Mouse (Mus musculus): ENCODE results near the gene Blm.

GRCm38 (mm10) chr7:80426363-80426762 is 108.6 kb downstream of the Blm start:
- TF ChIP-seq CHD2 (IDR thresholded peaks at IDR 0.05; ENCODE audit: low read length) (no peak), USF2 (conservative IDR thresholded peaks at IDR 0.05; ENCODE audit: low read depth, low read length) (no peak), MXI1 (IDR thresholded peaks at IDR 0.05; ENCODE audit: low read depth, low read length) (no peak), CTCF (conservative IDR thresholded peaks at IDR 0.05 in 1 of 2, IDR thresholded peaks at IDR 0.05 in 1 of 2; ENCODE audit: low read depth in 2 of 2, low read length in 2 of 2) (no peak), GABPA (IDR thresholded peaks at IDR 0.05; ENCODE audit: insufficient replicate concordance, low read depth, low read length) (no peak), POLR2A (IDR thresholded peaks at IDR 0.05; ENCODE audit: low read depth, low read length) (no peak), ZMIZ1 (IDR thresholded peaks at IDR 0.05; ENCODE audit: low read depth, low read length) (no peak), JUN (IDR thresholded peaks at IDR 0.05; ENCODE audit: insufficient read depth, low read depth, low read length) (no peak), UBTF (IDR thresholded peaks at IDR 0.05; ENCODE audit: low read depth, low read length) (no peak)

Measured in CH12.LX (cell line).